Mouse (Mus musculus) heart, adult 2 months (tissue): ENCODE results near the gene Slc16a10. TPM values are rescaled to one million over a fixed set of nuclear protein-coding genes. Genes with fewer than 3 reads are reported as not detected.

ENCODE experiments used
- DNase-seq, 2 experiments: peaks; one replicate each; pipeline ENCODE4 v3.0.0; 2021
- H3K27ac ChIP-seq: fragments of 200-600 bp; 2 replicates; pipeline ENCODE4 v1.8.1; 2022
- H3K27me3 ChIP-seq: fragments of 200-500 bp; 2 replicates; pipeline ENCODE4 v1.6.1; 2012; ENCODE audit warnings: mild to moderate bottlenecking, low read length, inconsistent platforms, mixed read lengths; ENCODE audit not compliant: control insufficient read depth, insufficient read depth
- H3K36me3 ChIP-seq: fragments of 200-500 bp; 2 replicates; pipeline ENCODE4 v1.6.1; 2012; ENCODE audit warnings: low read length, inconsistent platforms; ENCODE audit not compliant: control insufficient read depth, insufficient read depth
- H3K4me1 ChIP-seq: fragments of 200-500 bp; 2 replicates; pipeline ENCODE4 v1.6.1; 2011; ENCODE audit warnings: low read length; ENCODE audit not compliant: control insufficient read depth, insufficient read depth
- H3K4me3 ChIP-seq: fragments of 200-600 bp; 2 replicates; pipeline ENCODE4 v1.8.1; 2022
- H3K79me2 ChIP-seq: fragments of 200-500 bp; replicated peaks from 2 replicates; pipeline ENCODE4 v1.6.1; 2012; ENCODE audit warnings: mild to moderate bottlenecking, inconsistent platforms, low read length, moderate library complexity, mixed read lengths; ENCODE audit not compliant: control insufficient read depth, insufficient read depth
- H3K9ac ChIP-seq: fragments of 200-500 bp; 2 replicates; pipeline ENCODE4 v1.6.1; 2012; ENCODE audit warnings: low read depth, mild to moderate bottlenecking, control low read depth, inconsistent platforms, low read length, mixed read lengths
- CTCF ChIP-seq: fragments of 200-600 bp; IDR thresholded peaks from 2 replicates; pipeline ENCODE4 v1.8.1; 2022; ENCODE audit warnings: antibody characterized with exemption, mild to moderate bottlenecking, moderate library complexity
- EP300 ChIP-seq: fragments of 200-500 bp; IDR thresholded peaks from 2 replicates; pipeline ENCODE4 v1.6.1; 2011; ENCODE audit warnings: low read depth, low read length, control low read depth; ENCODE audit not compliant: insufficient read depth
- POLR2A ChIP-seq: fragments of 200-500 bp; IDR thresholded peaks from 2 replicates; pipeline ENCODE4 v1.6.1; 2011; ENCODE audit warnings: mild to moderate bottlenecking, low read depth, low read length, control low read depth; ENCODE audit not compliant: insufficient read depth
- WGBS: fragments of 180-500 bp; shearing (Covaris S2); methylation state at CpG from one replicate; pipeline ENCODE4 v1.1.7; 2018; 5-methylcytosine and 5-hydroxymethylcytosine counted together
- intact Hi-C: fragments of 180-260 bp; cut with DNase I; formaldehyde crosslinking; loops from one replicate; pipeline ENCODE4 v1.15.1; 2025
- polyA plus RNA-seq: library from polyadenylated mRNA; depleted of rRNA; stranded (reverse); fragments of >200 nt; gene quantifications from 2 replicates; pipeline ENCODE4 v1.2.3, GENCODE M21; 2012
- total RNA-seq, 2 experiments: library from RNA; stranded (reverse); gene quantifications; 2 replicates each; pipeline ENCODE4 v1.2.3; 2021

Slc16a10 gene
- total and polyA plus RNA-seq, 3 experiments, result 15.3 to 21.9 (median 21.0) TPM

DNA sequence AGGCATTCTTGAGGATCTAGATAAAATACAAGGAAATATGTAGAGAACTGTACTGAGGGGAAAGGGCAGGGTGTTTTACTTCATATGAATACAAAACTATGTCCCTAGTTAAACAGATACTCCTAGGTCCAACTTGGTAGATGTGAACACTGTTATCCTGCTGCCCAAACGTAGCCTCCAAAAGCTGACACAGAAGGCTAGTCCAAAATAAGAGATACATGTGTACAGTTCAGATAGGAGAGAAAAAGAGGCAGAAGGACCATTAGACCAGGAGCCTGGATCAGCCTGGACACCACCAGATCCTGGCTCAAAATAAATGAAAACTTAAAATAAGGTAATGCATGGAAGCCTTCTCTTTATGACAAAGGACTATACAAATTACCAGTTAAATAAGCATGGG is 8.4 kb downstream of the Slc16a10 start:
- no peak overlapping the region for H3K27ac ChIP-seq
- H3K36me3 ChIP-seq, result peaks cover 3% of the 10 kb centered on the region; the same call in 1 of the 2 replicates
- DNase-seq, result no peak
- WGBS, result 69% methylated on average over 1 of the region's 1 CpGs
- intact Hi-C loops, result no loop called here
- no peak overlapping the region for H3K4me3 ChIP-seq
- no peaks in the 10 kb centered on the region for H3K27me3 ChIP-seq
- peaks cover 4% of the 10 kb centered on the region; the same call in 1 of the 2 replicates for H3K4me1 ChIP-seq
- no peak for TF ChIP-seq POLR2A
- no peak overlapping the region for H3K9ac ChIP-seq
- H3K79me2 ChIP-seq, result no peaks in the 10 kb centered on the region

DNA sequence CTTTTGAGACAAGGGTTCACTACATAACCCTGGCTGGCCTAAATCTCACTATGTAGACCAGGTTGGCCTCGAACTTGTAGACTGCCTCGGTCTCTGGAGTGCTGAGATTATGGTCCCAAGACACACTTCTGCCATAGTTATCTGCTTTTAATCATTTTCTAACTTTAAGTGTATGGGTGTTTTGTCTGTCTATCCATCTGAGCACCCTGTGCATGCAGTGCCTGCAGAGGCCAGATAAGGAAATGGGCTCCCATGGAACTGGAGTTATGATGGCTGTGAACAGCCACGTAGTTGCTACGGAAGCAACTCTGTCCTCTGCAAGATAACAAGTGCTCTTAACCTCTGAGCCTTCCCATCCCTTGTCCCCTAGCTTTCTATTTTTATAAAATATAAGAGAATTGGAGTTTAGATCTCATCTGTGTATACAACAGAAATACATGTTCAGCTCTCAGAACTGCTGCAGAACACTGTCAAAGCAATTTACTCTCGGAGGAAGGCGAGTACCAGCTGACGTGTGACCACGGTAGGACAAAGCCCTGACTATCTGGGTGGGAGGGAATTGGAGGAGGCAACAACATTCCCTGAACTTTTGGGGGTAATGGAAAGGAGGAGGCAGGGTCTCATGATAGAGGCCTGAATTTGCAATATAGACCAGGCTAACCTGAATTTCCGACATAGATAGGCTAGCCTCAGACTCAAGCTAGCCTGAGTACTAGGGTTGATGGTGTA is 10.2 kb downstream of the Slc16a10 start:
- no peak overlapping the region for H3K27ac ChIP-seq
- no peaks in the 10 kb centered on the region for H3K27me3 ChIP-seq
- intact Hi-C loops, result no loop called here
- no peak for DNase-seq
- H3K4me3 ChIP-seq, result no peak overlapping the region
- WGBS, result 60% methylated on average over 9 of the region's 9 CpGs
- H3K9ac ChIP-seq, result no peak overlapping the region
- no peaks in the 10 kb centered on the region; the same call in 1 of the 2 replicates for H3K4me1 ChIP-seq
- no peaks in the 10 kb centered on the region for H3K79me2 ChIP-seq
- peaks cover 3% of the 10 kb centered on the region; the same call in 1 of the 2 replicates for H3K36me3 ChIP-seq
- TF ChIP-seq EP300, result no peak
- TF ChIP-seq CTCF, result no peak
- TF ChIP-seq POLR2A, result no peak

DNA sequence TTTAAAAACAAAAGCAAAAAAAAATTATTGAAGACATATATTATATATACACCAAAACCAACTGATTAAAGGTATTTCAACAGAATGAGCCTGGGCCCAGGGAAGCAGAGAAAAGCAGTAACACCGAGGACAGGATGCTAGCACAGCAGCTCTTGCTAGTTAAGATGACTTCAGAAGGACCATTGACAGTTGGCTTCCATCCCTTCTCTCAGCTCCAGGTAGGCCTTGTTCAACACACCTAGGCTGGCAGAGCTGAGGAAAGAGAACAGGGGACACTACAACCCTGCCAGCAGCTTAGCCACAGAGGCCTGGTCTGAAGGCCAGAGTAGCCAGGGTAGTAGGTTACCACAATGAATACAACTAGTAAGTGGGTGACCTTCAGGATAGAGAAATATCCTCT is 11.9 kb downstream of the Slc16a10 start:
- no peaks in the 10 kb centered on the region for H3K79me2 ChIP-seq
- no peak overlapping the region for H3K9ac ChIP-seq
- no peaks in the 10 kb centered on the region for H3K27me3 ChIP-seq
- no peak overlapping the region for H3K4me3 ChIP-seq
- WGBS, result 77% methylated on average over 1 of the region's 1 CpGs
- peaks cover 3% of the 10 kb centered on the region; the same call in 1 of the 2 replicates for H3K36me3 ChIP-seq
- intact Hi-C loops, result no loop called here
- no peak for DNase-seq
- H3K4me1 ChIP-seq, result peaks cover 2% of the 10 kb centered on the region
- no peak overlapping the region for H3K27ac ChIP-seq
- TF ChIP-seq CTCF (no peak), POLR2A (no peak), EP300 (no peak)

DNA sequence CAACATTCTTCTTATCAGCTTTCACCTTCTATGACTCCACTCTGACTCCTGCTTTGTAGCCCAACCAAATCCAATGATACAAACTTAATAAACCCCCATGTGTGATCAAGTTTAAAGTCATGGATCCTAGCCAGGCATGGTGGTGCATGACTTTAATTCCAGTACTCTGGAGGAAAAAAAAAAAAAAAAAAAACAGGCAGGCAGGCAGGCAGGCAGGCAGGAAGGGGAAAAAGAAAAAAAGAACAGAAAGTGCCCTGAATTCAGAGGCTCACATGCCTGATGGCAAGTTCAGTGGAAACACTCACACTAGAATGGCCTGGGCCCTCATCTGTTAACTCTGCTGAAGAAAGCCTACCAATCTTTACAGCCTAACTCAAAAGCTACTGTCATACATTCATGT is 12.9 kb downstream of the Slc16a10 start:
- H3K79me2 ChIP-seq, result no peaks in the 10 kb centered on the region
- no peaks in the 10 kb centered on the region for H3K27me3 ChIP-seq
- intact Hi-C loops, result loop anchor here (5.0 kb wide), 1 partner anchor 83 kb away; no protein-coding TSS in a partner anchor
- H3K4me1 ChIP-seq, result peaks cover 4% of the 10 kb centered on the region
- no peak overlapping the region for H3K9ac ChIP-seq
- no peak overlapping the region for H3K27ac ChIP-seq
- H3K4me3 ChIP-seq, result no peak overlapping the region
- peaks cover 6% of the 10 kb centered on the region; the same call in 1 of the 2 replicates for H3K36me3 ChIP-seq
- DNase-seq, result no peak
- no peak for TF ChIP-seq POLR2A
- TF ChIP-seq EP300, result no peak
- TF ChIP-seq CTCF, result no peak

DNA sequence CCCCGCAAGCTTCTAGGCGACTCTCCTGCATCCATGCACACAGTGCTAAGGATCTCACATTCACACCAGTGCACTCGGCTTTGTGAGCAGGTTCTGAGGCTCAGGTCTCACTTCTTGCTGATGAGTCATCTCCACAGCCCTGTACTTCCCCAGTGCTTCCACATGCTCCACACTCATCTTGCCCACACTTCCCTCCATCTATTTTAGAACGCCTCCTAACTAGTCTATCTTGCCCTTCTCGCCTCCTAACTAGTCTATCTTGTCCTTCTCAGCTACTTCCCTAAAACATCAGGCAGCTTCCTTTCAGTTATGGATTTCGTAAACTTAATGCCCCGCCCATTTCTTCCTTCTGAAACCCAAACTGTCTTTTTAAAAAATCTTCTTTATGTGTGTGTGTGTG is 13.6 kb downstream of the Slc16a10 start:
- Histone ChIP-seq H3K4me3 (no peak overlapping the region), H3K36me3 (peaks cover 6% of the 10 kb centered on the region; the same call in 1 of the 2 replicates), H3K4me1 (peaks cover 4% of the 10 kb centered on the region), H3K27ac (no peak overlapping the region), H3K9ac (no peak overlapping the region), H3K27me3 (no peaks in the 10 kb centered on the region), H3K79me2 (no peaks in the 10 kb centered on the region)
- intact Hi-C loops, result loop anchor here (5.0 kb wide), 1 partner anchor 84 kb away; no protein-coding TSS in a partner anchor
- DNase-seq, result peak in 1 of 2 experiments; percentile 29
- WGBS, result 64% methylated on average over 7 of the region's 7 CpGs
- TF ChIP-seq EP300, result no peak
- no peak for TF ChIP-seq POLR2A
- no peak for TF ChIP-seq CTCF

DNA sequence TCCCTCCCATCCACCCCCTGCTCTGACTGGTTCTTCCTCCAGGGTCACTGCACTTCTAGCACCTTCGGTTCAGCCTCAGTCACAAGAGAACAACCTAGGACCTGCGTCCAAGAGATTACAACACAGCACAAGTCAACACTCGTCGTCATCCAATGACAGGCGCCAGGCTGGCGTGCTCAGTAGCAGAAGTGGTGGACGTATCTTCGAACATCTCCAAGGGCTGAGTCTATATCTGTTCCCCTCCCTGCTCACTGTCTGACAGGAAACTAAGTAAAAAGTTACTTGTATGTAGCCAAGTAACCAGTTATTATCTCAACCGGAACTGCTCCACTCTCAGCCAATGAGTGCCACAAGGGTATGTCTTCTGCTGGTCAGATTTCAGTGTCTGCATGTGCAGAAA is 16.9 kb downstream of the Slc16a10 start:
- TF ChIP-seq CTCF (no peak), POLR2A (no peak), EP300 (peak; percentile 88)
- peaks cover 6% of the 10 kb centered on the region; the same call in 1 of the 2 replicates for H3K36me3 ChIP-seq
- H3K27me3 ChIP-seq, result no peaks in the 10 kb centered on the region
- intact Hi-C loops, result loop anchor here (5.0 kb wide), 1 partner anchor 87 kb away; no protein-coding TSS in a partner anchor
- no peak overlapping the region; the same call in 1 of the 2 replicates for H3K27ac ChIP-seq
- H3K79me2 ChIP-seq, result no peaks in the 10 kb centered on the region
- 30% methylated on average over 9 of the region's 9 CpGs for WGBS
- DNase-seq, result peak; percentile 57 to 77
- peaks cover 5% of the 10 kb centered on the region for H3K4me1 ChIP-seq
- H3K9ac ChIP-seq, result no peak overlapping the region
- no peak overlapping the region for H3K4me3 ChIP-seq
